ENCODE assay signal across 8 mouse cellular contexts in genomic region chr14:55762001-55762821, GRCm38 (mm10). TPM values are rescaled to one million over a fixed set of nuclear protein-coding genes. Genes with fewer than 3 reads are reported as not detected.
DNase-seq lines count a peak whose midpoint lies in the region; ATAC-seq lines count a peak whose summit lies in the region.

No protein-coding gene starts in this region.

- peaks cover 30% of the 10 kb centered on the region for H3K27me3 ChIP-seq in embryonic facial prominence, embryonic 15.5 days
- H3K27me3 ChIP-seq in midbrain, embryonic 12.5 days: peaks cover 67% of the 10 kb centered on the region

- H3K4me2 ChIP-seq in embryonic facial prominence, embryonic 15.5 days (replicated peaks): peak overlapping the region; percentile 97
- H3K4me2 ChIP-seq in midbrain, embryonic 12.5 days (replicated peaks): peak overlapping the region; percentile 95

- H3K36me3 ChIP-seq in embryonic facial prominence, embryonic 15.5 days: no peaks in the 10 kb centered on the region
- H3K36me3 ChIP-seq in midbrain, embryonic 12.5 days: no peaks in the 10 kb centered on the region

- under 1% methylated on average over 77 of the region's 77 CpGs for WGBS in embryonic facial prominence, embryonic 15.5 days
- under 1% methylated on average over 77 of the region's 77 CpGs for WGBS in midbrain, embryonic 12.5 days

- DNase-seq in heart, adult 11 months: peak; percentile 97
- no peak for DNase-seq in heart, adult 8-10 months (ENCODE audit: low spot score)
- peak; percentile 65 for DNase-seq in adrenal gland, adult 2 months
- DNase-seq in heart, postnatal 36 days: peak; percentile 57 to 65
- DNase-seq in left cerebral cortex, postnatal 4 days: peak; percentile 56
- peak; percentile 42 for DNase-seq in thymus, postnatal 14 days

- peak overlapping the region; percentile 58 for H3K27ac ChIP-seq in embryonic facial prominence, embryonic 15.5 days (replicated peaks)
- H3K27ac ChIP-seq in midbrain, embryonic 12.5 days (replicated peaks): 0 out of 2 replicates have a peak overlapping the region, but pooled peaks have one; percentile 12

- H3K4me1 ChIP-seq in embryonic facial prominence, embryonic 15.5 days: peaks cover 22% of the 10 kb centered on the region
- peaks cover 14% of the 10 kb centered on the region for H3K4me1 ChIP-seq in midbrain, embryonic 12.5 days

- peak overlapping the region; percentile 60 for H3K4me3 ChIP-seq in embryonic facial prominence, embryonic 15.5 days (replicated peaks)
- peak overlapping the region; percentile 53 for H3K4me3 ChIP-seq in midbrain, embryonic 12.5 days

- peak; percentile 73 for ATAC-seq in embryonic facial prominence, embryonic 15.5 days (ENCODE audit: insufficient number of reproducible peaks, low FRiP score, low TSS enrichment, low read depth)
- ATAC-seq in midbrain, embryonic 12.5 days (ENCODE audit: low FRiP score, low read depth): peak; percentile 76

- intact Hi-C loops in heart, postnatal 36 days (cut with DNase I): loop anchor here (5.0 kb wide), 1 partner anchor 80 kb away; the partner anchor contains the start of gene Tinf2
- intact Hi-C loops in left cerebral cortex, postnatal 4 days (cut with DNase I): no loop called here

- peak overlapping the region; percentile 69 for H3K9ac ChIP-seq in embryonic facial prominence, embryonic 15.5 days
- peak overlapping the region; percentile 69 for H3K9ac ChIP-seq in midbrain, embryonic 12.5 days (replicated peaks)

- no peaks in the 10 kb centered on the region for H3K9me3 ChIP-seq in embryonic facial prominence, embryonic 15.5 days (replicated peaks)
- H3K9me3 ChIP-seq in midbrain, embryonic 12.5 days: no peaks in the 10 kb centered on the region

RNA-seq across cellular contexts. Expression of gene Ltb4r2, which starts 1.0 kb away (rescaled TPM):
- total RNA-seq in heart, adult 8-10 months (2022): under 1 TPM; 0.06 to 0.19 (median 0.13) TPM
- total RNA-seq in adrenal gland, adult 2 months (2021): under 1 TPM in 1 of 2 experiments, not detected in 1; 0.14 TPM
- polyA plus RNA-seq in adrenal gland, adult 2 months (2012; rRNA removed): 0.39 TPM in 1 of 2 replicates, not detected in the other
- 0.95 and 1.4 TPM in 2 replicates for polyA plus RNA-seq in embryonic facial prominence, embryonic 15.5 days (2015; fragmentation: Nextera tagmentation; extraction: Ambion mirVana)
- under 1 TPM in 1 of 2 experiments, not detected in 1; 0.19 TPM for total RNA-seq in heart, postnatal 36 days (2021)
- 1 to 10 TPM in 1 of 2 experiments, under 1 TPM in 1; 0.79 to 1.0 TPM for total RNA-seq in left cerebral cortex, postnatal 4 days (2021)
- 0.24 and 0.41 TPM in 2 replicates for polyA plus RNA-seq in midbrain, embryonic 12.5 days (2016; fragmentation: Nextera tagmentation; extraction: Ambion mirVana)

RNA-seq across cellular contexts. Expression of gene Ltb4r1, which starts 3.6 kb away (rescaled TPM):
- under 1 TPM in 3 of 4 experiments, not detected in 1; 0.19 to 0.49 (median 0.26) TPM for total RNA-seq in heart, adult 8-10 months (2022)
- total RNA-seq in adrenal gland, adult 2 months (2021): under 1 TPM in 1 of 2 experiments, not detected in 1; 0.76 TPM
- polyA plus RNA-seq in adrenal gland, adult 2 months (2012; rRNA removed): 1.4 and 1.7 TPM in 2 replicates
- polyA plus RNA-seq in embryonic facial prominence, embryonic 15.5 days (2015; fragmentation: Nextera tagmentation; extraction: Ambion mirVana): 1.8 and 2.1 TPM in 2 replicates
- total RNA-seq in heart, postnatal 36 days (2021): under 1 TPM in 1 of 2 experiments, not detected in 1; 0.24 TPM
- 1 to 10 TPM; 1.0 to 1.4 TPM for total RNA-seq in left cerebral cortex, postnatal 4 days (2021)
- 0.13 TPM in 1 of 2 replicates, not detected in the other for polyA plus RNA-seq in midbrain, embryonic 12.5 days (2016; fragmentation: Nextera tagmentation; extraction: Ambion mirVana)

RNA-seq across cellular contexts. Expression of gene Cideb, which starts 4.0 kb away (rescaled TPM):
- total RNA-seq in heart, adult 8-10 months (2022): 1 to 10 TPM in 3 of 4 experiments, under 1 TPM in 1; 0.95 to 1.9 (median 1.4) TPM
- 1 to 10 TPM; 1.2 to 1.7 TPM for total RNA-seq in adrenal gland, adult 2 months (2021)
- polyA plus RNA-seq in adrenal gland, adult 2 months (2012; rRNA removed): 0.70 and 0.74 TPM in 2 replicates
- 0.47 and 0.60 TPM in 2 replicates for polyA plus RNA-seq in embryonic facial prominence, embryonic 15.5 days (2015; fragmentation: Nextera tagmentation; extraction: Ambion mirVana)
- total RNA-seq in heart, postnatal 36 days (2021): 1 to 10 TPM in 1 of 2 experiments, under 1 TPM in 1; 0.64 to 1.6 TPM
- under 1 TPM in 1 of 2 experiments, not detected in 1; 0.90 TPM for total RNA-seq in left cerebral cortex, postnatal 4 days (2021)
- polyA plus RNA-seq in midbrain, embryonic 12.5 days (2016; fragmentation: Nextera tagmentation; extraction: Ambion mirVana): not detected in 2 replicates

RNA-seq across cellular contexts. Expression of gene Nop9, which starts 16.7 kb away (rescaled TPM):
- 10 to 100 TPM in 3 of 4 experiments, 1 to 10 TPM in 1; 9.6 to 13.2 (median 11.0) TPM for total RNA-seq in heart, adult 8-10 months (2022)
- 10 to 100 TPM; 17.6 to 17.7 TPM for total RNA-seq in adrenal gland, adult 2 months (2021)
- polyA plus RNA-seq in adrenal gland, adult 2 months (2012; rRNA removed): 9.2 and 9.9 TPM in 2 replicates
- 37.3 and 39.0 TPM in 2 replicates for polyA plus RNA-seq in embryonic facial prominence, embryonic 15.5 days (2015; fragmentation: Nextera tagmentation; extraction: Ambion mirVana)
- total RNA-seq in heart, postnatal 36 days (2021): 10 to 100 TPM in 1 of 2 experiments, 1 to 10 TPM in 1; 8.4 to 12.8 TPM
- total RNA-seq in left cerebral cortex, postnatal 4 days (2021): 10 to 100 TPM; 19.5 to 20.1 TPM
- 44.1 and 45.9 TPM in 2 replicates for polyA plus RNA-seq in midbrain, embryonic 12.5 days (2016; fragmentation: Nextera tagmentation; extraction: Ambion mirVana)

RNA-seq across cellular contexts. Expression of gene Dhrs1, which starts 16.7 kb away (rescaled TPM):
- 10 to 100 TPM; 38.3 to 46.8 (median 43.2) TPM for total RNA-seq in heart, adult 8-10 months (2022)
- 10 to 100 TPM; 70.7 to 93.5 TPM for total RNA-seq in adrenal gland, adult 2 months (2021)
- 49.6 and 68.1 TPM in 2 replicates for polyA plus RNA-seq in adrenal gland, adult 2 months (2012; rRNA removed)
- 87.3 and 90.0 TPM in 2 replicates for polyA plus RNA-seq in embryonic facial prominence, embryonic 15.5 days (2015; fragmentation: Nextera tagmentation; extraction: Ambion mirVana)
- total RNA-seq in heart, postnatal 36 days (2021): 10 to 100 TPM; 41.3 to 44.2 TPM
- total RNA-seq in left cerebral cortex, postnatal 4 days (2021): 10 to 100 TPM; 63.2 to 75.1 TPM
- polyA plus RNA-seq in midbrain, embryonic 12.5 days (2016; fragmentation: Nextera tagmentation; extraction: Ambion mirVana): 64.8 and 65.9 TPM in 2 replicates
